Mouse (Mus musculus) fat pad, adult 2 months (tissue): ENCODE data around the gene Cdh13.

ENCODE experiments used
- DNase-seq: peaks from one replicate; pipeline ENCODE4 v3.0.0-alpha.2; 2011; ENCODE audit warnings: low read depth, low spot score; ENCODE audit errors: extremely low read depth

The Cdh13 gene

GRCm38 (mm10) chr8:118564024-118564423 lies 280.5 kb downstream of the Cdh13 start:
- DNase-seq, result no peak

- no peak for DNase-seq
These were observed 281.7 kb downstream of the Cdh13 start for GRCm38 (mm10) chr8:118565186-118565585.

GRCm38 (mm10) chr8:118565887-118566747 lies 282.6 kb downstream of the Cdh13 start:
- no peak for DNase-seq

- DNase-seq, result no peak
These were observed 285.8 kb downstream of the Cdh13 start for GRCm38 (mm10) chr8:118569366-118569765.

- DNase-seq, result no peak
These were observed 297.7 kb downstream of the Cdh13 start for GRCm38 (mm10) chr8:118581256-118581655.

- no peak for DNase-seq
These were observed 298.7 kb downstream of the Cdh13 start for GRCm38 (mm10) chr8:118582185-118582584.

- no peak for DNase-seq
These were observed 304.4 kb downstream of the Cdh13 start for GRCm38 (mm10) chr8:118587981-118588380.

- no peak for DNase-seq
These were observed 313.3 kb downstream of the Cdh13 start for GRCm38 (mm10) chr8:118596816-118597215.

GRCm38 (mm10) chr8:118601376-118601775 lies 317.8 kb downstream of the Cdh13 start:
- DNase-seq, result no peak

- no peak for DNase-seq
These were observed 318.5 kb downstream of the Cdh13 start for GRCm38 (mm10) chr8:118602074-118602473.

GRCm38 (mm10) chr8:118611551-118611950 lies 328.0 kb downstream of the Cdh13 start:
- DNase-seq, result no peak

GRCm38 (mm10) chr8:118618195-118618594 lies 334.7 kb downstream of the Cdh13 start:
- DNase-seq, result no peak

- DNase-seq, result no peak
These were observed 342.9 kb downstream of the Cdh13 start for GRCm38 (mm10) chr8:118626425-118626824.

GRCm38 (mm10) chr8:118627737-118628136 lies 344.2 kb downstream of the Cdh13 start:
- no peak for DNase-seq

GRCm38 (mm10) chr8:118628702-118629101 lies 345.2 kb downstream of the Cdh13 start:
- no peak for DNase-seq

GRCm38 (mm10) chr8:118635296-118636060 lies 351.9 kb downstream of the Cdh13 start:
- no peak for DNase-seq

- DNase-seq, result peak; percentile 40
These were observed 356.1 kb downstream of the Cdh13 start for GRCm38 (mm10) chr8:118639606-118640005.

GRCm38 (mm10) chr8:118641799-118642198 lies 358.3 kb downstream of the Cdh13 start:
- DNase-seq, result no peak

- DNase-seq, result no peak
These were observed 365.4 kb downstream of the Cdh13 start for GRCm38 (mm10) chr8:118648801-118649537.

- DNase-seq, result no peak
These were observed 366.4 kb downstream of the Cdh13 start for GRCm38 (mm10) chr8:118649981-118650380.
